Comparison of ENCODE assay signal across 23 mouse cellular contexts in the genomic region with DNA sequence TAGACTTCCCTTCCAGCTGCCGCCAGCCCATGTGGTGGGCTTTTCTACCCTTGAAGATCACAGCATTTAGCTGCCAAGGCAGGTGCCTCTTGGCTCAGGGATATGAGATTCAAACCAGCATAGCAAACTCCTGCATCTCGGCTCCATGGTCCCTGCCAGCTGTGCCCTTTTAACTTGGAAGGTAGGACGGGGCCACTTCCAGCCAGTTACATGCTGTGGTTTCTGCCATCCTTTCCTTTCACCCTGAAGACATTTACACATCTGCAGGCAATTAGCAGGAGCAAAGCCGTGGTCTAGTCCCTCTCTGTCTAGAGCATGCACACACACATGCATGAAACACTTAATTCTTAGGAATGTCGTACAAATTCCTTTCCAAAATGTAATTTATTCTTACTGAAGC.
DNase-seq lines count a peak whose midpoint lies in the region; ATAC-seq lines count a peak whose summit lies in the region.
"Had no signal": no experiment of that assay in that cellular context is flagged by ENCODE, and none has a peak within 500 bp of the region (broad histone marks: within the 10 kb centered on the region; RNA-seq: fewer than 3 reads in every experiment).

No protein-coding gene starts in this region.

- DNase-seq in hindbrain, embryonic 10.5 days (ENCODE audit: low spot score): peak; percentile 35
- DNase-seq in hindbrain, embryonic 14.5 days (ENCODE audit: low spot score): no peak
- DNase-seq in limb, embryonic 11.5 days (ENCODE audit: low spot score): peak; percentile 53
- no peak for DNase-seq in cerebellum, adult 9-10 months
- DNase-seq in kidney, postnatal 25 days: no peak
- no peak for DNase-seq in layer of hippocampus, postnatal 25 days (ENCODE audit: extremely low spot score in 1 of 2, low spot score in 1 of 2)
- DNase-seq: adrenal gland, adult 2 months; cerebellum, adult 2 months; heart, postnatal 10 days; layer of hippocampus, postnatal 36 days; lung, adult 2 months; lung, postnatal 4 days; right cerebral cortex, postnatal 4 days; thymus, postnatal 25 days had no signal

- no peaks in the 10 kb centered on the region for H3K36me3 ChIP-seq in hindbrain, embryonic 10.5 days
- no peaks in the 10 kb centered on the region for H3K36me3 ChIP-seq in hindbrain, embryonic 14.5 days (replicated peaks; ENCODE audit: control insufficient read depth, insufficient read depth)
- no peaks in the 10 kb centered on the region for H3K36me3 ChIP-seq in embryonic facial prominence, embryonic 12.5 days
- no peaks in the 10 kb centered on the region for H3K36me3 ChIP-seq in limb, embryonic 11.5 days (ENCODE audit: control insufficient read depth, insufficient read depth, low read length)
- H3K36me3 ChIP-seq: forebrain, embryonic 15.5 days; hindbrain, embryonic 13.5 days; kidney, embryonic 15.5 days; liver, embryonic 12.5 days had no signal

- H3K4me1 ChIP-seq in hindbrain, embryonic 10.5 days (replicated peaks): peaks cover 5% of the 10 kb centered on the region; the same call in 1 of the 2 replicates
- no peaks in the 10 kb centered on the region for H3K4me1 ChIP-seq in hindbrain, embryonic 14.5 days (replicated peaks; ENCODE audit: control insufficient read depth, insufficient read depth, low read length)
- peaks cover 20% of the 10 kb centered on the region for H3K4me1 ChIP-seq in embryonic facial prominence, embryonic 12.5 days
- peaks cover 9% of the 10 kb centered on the region for H3K4me1 ChIP-seq in limb, embryonic 11.5 days (ENCODE audit: control insufficient read depth, insufficient read depth, low read length)
- H3K4me1 ChIP-seq: forebrain, embryonic 15.5 days; hindbrain, embryonic 13.5 days; kidney, embryonic 15.5 days; liver, embryonic 12.5 days had no signal

- H3K27me3 ChIP-seq in hindbrain, embryonic 10.5 days (ENCODE audit: insufficient read depth, poor library complexity, severe bottlenecking): no peaks in the 10 kb centered on the region
- no peaks in the 10 kb centered on the region for H3K27me3 ChIP-seq in hindbrain, embryonic 14.5 days (ENCODE audit: control insufficient read depth, insufficient read depth, low read length)
- H3K27me3 ChIP-seq in embryonic facial prominence, embryonic 12.5 days: no peaks in the 10 kb centered on the region; the same call in 1 of the 2 replicates
- no peaks in the 10 kb centered on the region for H3K27me3 ChIP-seq in limb, embryonic 11.5 days (ENCODE audit: control insufficient read depth, insufficient read depth, low read length)
- H3K27me3 ChIP-seq: forebrain, embryonic 15.5 days; hindbrain, embryonic 13.5 days; kidney, embryonic 15.5 days; liver, embryonic 12.5 days had no signal

- no peak overlapping the region for H3K4me2 ChIP-seq in hindbrain, embryonic 14.5 days (replicated peaks)
- no peak overlapping the region for H3K4me2 ChIP-seq in embryonic facial prominence, embryonic 12.5 days (replicated peaks)
- no peak overlapping the region for H3K4me2 ChIP-seq in limb, embryonic 11.5 days (ENCODE audit: low read depth, severe bottlenecking)
- H3K4me2 ChIP-seq: forebrain, embryonic 15.5 days; heart, embryonic 11.5 days; hindbrain, embryonic 13.5 days; kidney, embryonic 15.5 days; liver, embryonic 12.5 days; midbrain, embryonic 11.5 days had no signal

- H3K9ac ChIP-seq in hindbrain, embryonic 14.5 days: no peak overlapping the region
- no peak overlapping the region for H3K9ac ChIP-seq in embryonic facial prominence, embryonic 12.5 days
- H3K9ac ChIP-seq in limb, embryonic 11.5 days (ENCODE audit: low read length): no peak overlapping the region
- H3K9ac ChIP-seq: forebrain, embryonic 15.5 days; hindbrain, embryonic 13.5 days; kidney, embryonic 15.5 days; liver, embryonic 12.5 days had no signal

- H3K27ac ChIP-seq in hindbrain, embryonic 10.5 days: no peak overlapping the region
- no peak overlapping the region for H3K27ac ChIP-seq in hindbrain, embryonic 14.5 days
- peak overlapping the region; percentile 71 for H3K27ac ChIP-seq in embryonic facial prominence, embryonic 12.5 days
- no peak overlapping the region for H3K27ac ChIP-seq in limb, embryonic 11.5 days (replicated peaks; ENCODE audit: low read depth, low read length)
- H3K27ac ChIP-seq: forebrain, embryonic 15.5 days; hindbrain, embryonic 13.5 days; kidney, embryonic 15.5 days; liver, embryonic 12.5 days had no signal

- no peaks in the 10 kb centered on the region for H3K9me3 ChIP-seq in hindbrain, embryonic 10.5 days
- H3K9me3 ChIP-seq in hindbrain, embryonic 14.5 days (ENCODE audit: control insufficient read depth, low read length): no peaks in the 10 kb centered on the region
- no peaks in the 10 kb centered on the region for H3K9me3 ChIP-seq in embryonic facial prominence, embryonic 12.5 days
- H3K9me3 ChIP-seq in limb, embryonic 11.5 days (ENCODE audit: control insufficient read depth, low read length): no peaks in the 10 kb centered on the region
- H3K9me3 ChIP-seq: forebrain, embryonic 15.5 days; hindbrain, embryonic 13.5 days; kidney, embryonic 15.5 days; liver, embryonic 12.5 days had no signal

- no peak for ATAC-seq in hindbrain, embryonic 14.5 days (ENCODE audit: low FRiP score)
- peak; percentile 87; the same call in 1 of the 2 replicates for ATAC-seq in embryonic facial prominence, embryonic 12.5 days (ENCODE audit: insufficient number of reproducible peaks, insufficient read depth, low FRiP score, low TSS enrichment)
- ATAC-seq in limb, embryonic 11.5 days (ENCODE audit: insufficient number of reproducible peaks, low FRiP score, low TSS enrichment, low read depth): no peak
- ATAC-seq: forebrain, embryonic 15.5 days; intestine, postnatal 0 days; liver, embryonic 12.5 days had no signal

- no peak overlapping the region for H3K4me3 ChIP-seq in hindbrain, embryonic 10.5 days
- no peak overlapping the region for H3K4me3 ChIP-seq in hindbrain, embryonic 14.5 days (replicated peaks; ENCODE audit: low read length)
- H3K4me3 ChIP-seq in embryonic facial prominence, embryonic 12.5 days: no peak overlapping the region
- no peak overlapping the region for H3K4me3 ChIP-seq in limb, embryonic 11.5 days (ENCODE audit: low read depth, low read length)
- H3K4me3 ChIP-seq: erythroblast, embryonic 14.5 days; forebrain, embryonic 15.5 days; hindbrain, embryonic 13.5 days; kidney, embryonic 15.5 days; liver, embryonic 12.5 days had no signal

- 64% methylated on average over 5 of the region's 5 CpGs for WGBS in hindbrain, embryonic 10.5 days
- WGBS in hindbrain, embryonic 14.5 days: 70% methylated on average over 5 of the region's 5 CpGs
- WGBS in embryonic facial prominence, embryonic 12.5 days: 17% methylated on average over 5 of the region's 5 CpGs
- WGBS in limb, embryonic 11.5 days: 17% methylated on average over 5 of the region's 5 CpGs

Comparison
In these comparisons a context has a peak if more than half of its experiments do, and no peak if none do; other contexts are left out.
1. DNase-seq: peak in hindbrain, embryonic 10.5 days (single experiment) and limb, embryonic 11.5 days (single experiment); none in hindbrain, embryonic 14.5 days (single experiment), cerebellum, adult 9-10 months (single experiment), kidney, postnatal 25 days (0 of 2) and layer of hippocampus, postnatal 25 days (0 of 2).